Mouse (Mus musculus): ENCODE results near the gene Psmc1. TPM values are rescaled to one million over a fixed set of nuclear protein-coding genes. Genes with fewer than 3 reads are reported as not detected.
A peak's percentile ranks its signal among the peaks of the same experiment; 100 is the strongest.

Psmc1 gene
- total RNA-seq, 1 experiment from 2014 or later: 122 TPM

GRCm38 (mm10) chr12:100115982-100116381 is 6.0 kb downstream of the Psmc1 start:
- peak; percentile 63 for ATAC-seq (replicated peaks; ENCODE audit: insufficient number of reproducible peaks, low FRiP score, low TSS enrichment, poor library complexity, severe bottlenecking)

GRCm38 (mm10) chr12:100122921-100123381 is 13.0 kb downstream of the Psmc1 start:
- ATAC-seq (replicated peaks; ENCODE audit: insufficient number of reproducible peaks, low FRiP score, low TSS enrichment, poor library complexity, severe bottlenecking): no peak

- no peak for ATAC-seq (replicated peaks; ENCODE audit: insufficient number of reproducible peaks, low FRiP score, low TSS enrichment, poor library complexity, severe bottlenecking)
Observed at GRCm38 (mm10) chr12:100123476-100123875, 13.5 kb downstream of the Psmc1 start.

GRCm38 (mm10) chr12:100124913-100125798 is 15.2 kb downstream of the Psmc1 start:
- ATAC-seq (replicated peaks; ENCODE audit: insufficient number of reproducible peaks, low FRiP score, low TSS enrichment, poor library complexity, severe bottlenecking): no peak

- no peak for ATAC-seq (replicated peaks; ENCODE audit: insufficient number of reproducible peaks, low FRiP score, low TSS enrichment, poor library complexity, severe bottlenecking)
Observed at GRCm38 (mm10) chr12:100126968-100127865, 17.3 kb downstream of the Psmc1 start.

- ATAC-seq (replicated peaks; ENCODE audit: insufficient number of reproducible peaks, low FRiP score, low TSS enrichment, poor library complexity, severe bottlenecking): no peak
Observed at GRCm38 (mm10) chr12:100127866-100128480, 18.0 kb downstream of the Psmc1 start.

- no peak for ATAC-seq (replicated peaks; ENCODE audit: insufficient number of reproducible peaks, low FRiP score, low TSS enrichment, poor library complexity, severe bottlenecking)
Observed at GRCm38 (mm10) chr12:100128522-100128921, 18.6 kb downstream of the Psmc1 start.

GRCm38 (mm10) chr12:100128961-100129360 is 19.0 kb downstream of the Psmc1 start:
- no peak for ATAC-seq (replicated peaks; ENCODE audit: insufficient number of reproducible peaks, low FRiP score, low TSS enrichment, poor library complexity, severe bottlenecking)

- no peak for ATAC-seq (replicated peaks; ENCODE audit: insufficient number of reproducible peaks, low FRiP score, low TSS enrichment, poor library complexity, severe bottlenecking)
Observed at GRCm38 (mm10) chr12:100131167-100131566, 21.2 kb downstream of the Psmc1 start.

- ATAC-seq (replicated peaks; ENCODE audit: insufficient number of reproducible peaks, low FRiP score, low TSS enrichment, poor library complexity, severe bottlenecking): peak; percentile 69
Observed at GRCm38 (mm10) chr12:100131655-100132054, 21.7 kb downstream of the Psmc1 start.

- ATAC-seq (replicated peaks; ENCODE audit: insufficient number of reproducible peaks, low FRiP score, low TSS enrichment, poor library complexity, severe bottlenecking): no peak
Observed at GRCm38 (mm10) chr12:100134395-100134936, 24.5 kb downstream of the Psmc1 start.

- ATAC-seq (replicated peaks; ENCODE audit: insufficient number of reproducible peaks, low FRiP score, low TSS enrichment, poor library complexity, severe bottlenecking): no peak
Observed at GRCm38 (mm10) chr12:100135117-100135516, 25.2 kb downstream of the Psmc1 start.

GRCm38 (mm10) chr12:100142848-100143523 is 33.0 kb downstream of the Psmc1 start:
- no peak for ATAC-seq (replicated peaks; ENCODE audit: insufficient number of reproducible peaks, low FRiP score, low TSS enrichment, poor library complexity, severe bottlenecking)

GRCm38 (mm10) chr12:100143737-100144136 is 33.8 kb downstream of the Psmc1 start:
- ATAC-seq (replicated peaks; ENCODE audit: insufficient number of reproducible peaks, low FRiP score, low TSS enrichment, poor library complexity, severe bottlenecking): no peak

- no peak for ATAC-seq (replicated peaks; ENCODE audit: insufficient number of reproducible peaks, low FRiP score, low TSS enrichment, poor library complexity, severe bottlenecking)
Observed at GRCm38 (mm10) chr12:100144269-100144668, 34.3 kb downstream of the Psmc1 start.

GRCm38 (mm10) chr12:100152466-100152865 is 42.5 kb downstream of the Psmc1 start:
- no peak for ATAC-seq (replicated peaks; ENCODE audit: insufficient number of reproducible peaks, low FRiP score, low TSS enrichment, poor library complexity, severe bottlenecking)

GRCm38 (mm10) chr12:100159261-100159975 is 49.5 kb downstream of the Psmc1 start, which contains the start of gene Nrde2:
TSS of gene Nrde2 (minus strand) at chr12:100159653.
- peak; percentile 100 for ATAC-seq (replicated peaks; ENCODE audit: insufficient number of reproducible peaks, low FRiP score, low TSS enrichment, poor library complexity, severe bottlenecking)

Data from monocyte, adult 5-6 weeks (primary cell).